Comparison of ENCODE assay signal across 10 mouse cellular contexts in the genomic region with DNA sequence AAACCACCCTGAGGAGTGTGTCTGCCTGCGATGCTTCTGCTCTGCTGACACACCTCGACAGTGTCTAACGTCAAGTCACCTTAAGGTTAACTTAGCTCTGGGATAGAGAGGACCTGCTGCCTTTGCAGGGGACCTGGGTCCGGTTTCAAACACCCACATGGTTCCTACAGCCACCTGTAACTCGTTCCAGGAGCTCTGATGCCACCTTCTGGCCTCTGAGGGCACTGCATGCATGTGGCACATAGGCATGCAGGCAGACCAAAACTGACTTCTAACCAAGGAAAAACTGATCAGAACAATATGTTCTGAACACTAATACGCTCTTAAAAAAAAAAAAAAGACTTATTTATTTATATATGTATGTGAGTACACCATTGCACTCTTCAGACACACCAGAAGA. TPM values are rescaled to one million over a fixed set of nuclear protein-coding genes. Genes with fewer than 3 reads are reported as not detected.
DNase-seq lines count a peak whose midpoint lies in the region; ATAC-seq and TF ChIP-seq lines count a peak whose summit lies in the region.
"Had no signal": no experiment of that assay in that cellular context is flagged by ENCODE, and none has a peak within 500 bp of the region (broad histone marks: within the 10 kb centered on the region; RNA-seq: fewer than 3 reads in every experiment).

No protein-coding gene starts in this region.

- no peak overlapping the region for H3K9ac ChIP-seq in kidney, postnatal 0 days (ENCODE audit: low read depth, low read length)
- no peak overlapping the region for H3K9ac ChIP-seq in kidney, embryonic 16.5 days (replicated peaks; ENCODE audit: low read length)
- H3K9ac ChIP-seq: heart, embryonic 15.5 days; liver, embryonic 15.5 days had no signal

- no peaks in the 10 kb centered on the region for H3K9me3 ChIP-seq in kidney, postnatal 0 days (replicated peaks; ENCODE audit: low read length)
- H3K9me3 ChIP-seq in kidney, embryonic 16.5 days (ENCODE audit: low read length), result peaks cover 13% of the 10 kb centered on the region; the same call in 1 of the 2 replicates
- H3K9me3 ChIP-seq: heart, embryonic 15.5 days; liver, embryonic 15.5 days had no signal

- CTCF ChIA-PET in Patski (lab: Charles Lee), result interaction anchor here (1.1 to 1.8 kb wide), 2 partner anchors 12 to 23 kb away, joined by 3 to 5 read pairs; no protein-coding TSS in a partner anchor

- no peak for ATAC-seq in kidney, postnatal 0 days (replicated peaks; ENCODE audit: low FRiP score, low read depth)
- no peak for ATAC-seq in kidney, embryonic 16.5 days (ENCODE audit: low FRiP score, low TSS enrichment)
- ATAC-seq in Patski, result no peak
- ATAC-seq in megakaryocyte progenitor cell, adult 5-6 weeks (replicated peaks; ENCODE audit: poor library complexity), result peak; percentile 73

- peaks cover 18% of the 10 kb centered on the region for H3K36me3 ChIP-seq in kidney, postnatal 0 days (ENCODE audit: insufficient read depth, low read length)
- peaks cover 26% of the 10 kb centered on the region for H3K36me3 ChIP-seq in kidney, embryonic 16.5 days (ENCODE audit: insufficient read depth, low read length)

- H3K4me3 ChIP-seq in kidney, postnatal 0 days (replicated peaks; ENCODE audit: low read depth, low read length), result no peak overlapping the region
- no peak overlapping the region for H3K4me3 ChIP-seq in kidney, embryonic 16.5 days (ENCODE audit: low read length)
- H3K4me3 ChIP-seq: heart, embryonic 15.5 days; liver, embryonic 15.5 days had no signal

- H3K4me2 ChIP-seq in kidney, postnatal 0 days (ENCODE audit: low read length), result no peak overlapping the region
- no peak overlapping the region for H3K4me2 ChIP-seq in kidney, embryonic 16.5 days (replicated peaks; ENCODE audit: low read depth, low read length)
- H3K4me2 ChIP-seq: heart, embryonic 15.5 days; liver, embryonic 15.5 days had no signal

- POLR2A ChIA-PET in Patski (lab: Charles Lee), result no interaction called here

- WGBS in kidney, postnatal 0 days, result 91% methylated on average over 6 of the region's 6 CpGs
- WGBS in kidney, embryonic 16.5 days, result 91% methylated on average over 6 of the region's 6 CpGs

- no peak for DNase-seq in kidney, postnatal 0 days (ENCODE audit: low spot score)
- peak; percentile 53 for DNase-seq in CD4-positive helper T cell, adult 2 months (ENCODE audit: low read depth, low spot score)
- no peak for DNase-seq in Patski (ENCODE audit: low read depth, low spot score)
- DNase-seq in urinary bladder, postnatal 10 days (ENCODE audit: low spot score), result no peak
- DNase-seq in ovary, postnatal 10 days (ENCODE audit: low spot score), result no peak
- DNase-seq: right cerebral cortex, adult 18-20 months had no signal

- TF ChIP-seq CTCF in kidney, postnatal 0 days (IDR thresholded peaks at IDR 0.05; ENCODE audit: low read depth), result peak; percentile 48; the same call in 1 of the 2 replicates
- TF ChIP-seq CTCF in Patski (IDR thresholded peaks at IDR 0.05), result peak; percentile 63

- in situ Hi-C loops in Patski (cut with MboI; ENCODE audit: low pct_unique_long_range_greater_than_20kb), result loop anchor here (25.0 kb wide), 1 partner anchor 269 kb away; a partner anchor contains a TSS

- peaks cover 3% of the 10 kb centered on the region for H3K4me1 ChIP-seq in kidney, postnatal 0 days (replicated peaks; ENCODE audit: insufficient read depth, low read length)
- peaks cover 23% of the 10 kb centered on the region for H3K4me1 ChIP-seq in kidney, embryonic 16.5 days (ENCODE audit: insufficient read depth, low read length)

- H3K27me3 ChIP-seq in kidney, postnatal 0 days (ENCODE audit: insufficient read depth, low read length), result no peaks in the 10 kb centered on the region
- no peaks in the 10 kb centered on the region for H3K27me3 ChIP-seq in kidney, embryonic 16.5 days (ENCODE audit: insufficient read depth, low read length)
- H3K27me3 ChIP-seq in Patski, result no peaks in the 10 kb centered on the region
- H3K27me3 ChIP-seq: heart, embryonic 15.5 days; liver, embryonic 15.5 days had no signal

- H3K27ac ChIP-seq in kidney, postnatal 0 days, result no peak overlapping the region
- H3K27ac ChIP-seq in kidney, embryonic 16.5 days (ENCODE audit: low read length), result no peak overlapping the region
- H3K27ac ChIP-seq: heart, embryonic 15.5 days; liver, embryonic 15.5 days had no signal

RNA-seq across cellular contexts. Expression of a gene that starts 7.5 kb away (rescaled TPM):
- polyA plus RNA-seq in kidney, postnatal 0 days (2015; fragmentation: Nextera tagmentation; extraction: Ambion mirVana), result 173 and 176 TPM in 2 replicates
- polyA plus RNA-seq in kidney, embryonic 16.5 days (2015; fragmentation: Nextera tagmentation; extraction: Ambion mirVana), result 136 and 141 TPM in 2 replicates
- polyA plus RNA-seq in Patski (2021), result 198 TPM
- total RNA-seq in megakaryocyte progenitor cell, adult 5-6 weeks (2015), result 6.8 and 7.0 TPM in 2 replicates
- total RNA-seq in megakaryocyte progenitor cell, adult 5-6 weeks (2017), result 14.1 TPM in 2 replicates

RNA-seq across cellular contexts. Expression of a gene that starts 29.4 kb away (rescaled TPM):
- not detected in 2 replicates for polyA plus RNA-seq in kidney, postnatal 0 days (2015; fragmentation: Nextera tagmentation; extraction: Ambion mirVana)
- polyA plus RNA-seq in kidney, embryonic 16.5 days (2015; fragmentation: Nextera tagmentation; extraction: Ambion mirVana), result not detected in 2 replicates
- polyA plus RNA-seq in Patski (2021), result not detected
- total RNA-seq in megakaryocyte progenitor cell, adult 5-6 weeks (2015), result not detected in 2 replicates
- not detected in 2 replicates for total RNA-seq in megakaryocyte progenitor cell, adult 5-6 weeks (2017)
- polyA plus RNA-seq: heart, embryonic 15.5 days; liver, embryonic 15.5 days had no signal

RNA-seq across cellular contexts. Expression of a gene that starts 43.1 kb away (rescaled TPM):
- polyA plus RNA-seq in kidney, postnatal 0 days (2015; fragmentation: Nextera tagmentation; extraction: Ambion mirVana), result 0.11 and 0.22 TPM in 2 replicates
- 0.18 and 0.32 TPM in 2 replicates for polyA plus RNA-seq in kidney, embryonic 16.5 days (2015; fragmentation: Nextera tagmentation; extraction: Ambion mirVana)
- polyA plus RNA-seq in Patski (2021), result not detected
- not detected in 2 replicates for total RNA-seq in megakaryocyte progenitor cell, adult 5-6 weeks (2015)
- total RNA-seq in megakaryocyte progenitor cell, adult 5-6 weeks (2017), result not detected in 2 replicates

RNA-seq across cellular contexts. Expression of a gene that starts 46.3 kb away (rescaled TPM):
- polyA plus RNA-seq in kidney, postnatal 0 days (2015; fragmentation: Nextera tagmentation; extraction: Ambion mirVana), result 0.04 and 0.06 TPM in 2 replicates
- 0.05 and 0.06 TPM in 2 replicates for polyA plus RNA-seq in kidney, embryonic 16.5 days (2015; fragmentation: Nextera tagmentation; extraction: Ambion mirVana)
- polyA plus RNA-seq in Patski (2021), result 0.06 TPM
- total RNA-seq in megakaryocyte progenitor cell, adult 5-6 weeks (2015), result not detected in 2 replicates
- total RNA-seq in megakaryocyte progenitor cell, adult 5-6 weeks (2017), result not detected in 2 replicates
- polyA plus RNA-seq: liver, embryonic 15.5 days had no signal
